Mouse (Mus musculus) liver, embryonic 12.5 days (tissue): Measurements from ENCODE around the gene Supt5. TPM values are rescaled to one million over a fixed set of nuclear protein-coding genes. Genes with fewer than 3 reads are reported as not detected.

ENCODE experiments used
- polyA plus RNA-seq: library from polyadenylated mRNA; unstranded; fragments of >200 nt; fragmentation: Nextera tagmentation; extraction: Ambion mirVana; gene quantifications from 2 replicates; pipeline ENCODE4 v1.2.1, GENCODE M21; 2016

Gene Supt5
- polyA plus RNA-seq, 1 experiment from 2014 or later, result 54.0 TPM

Other genes with a start within 250 kb of the Supt5 start
- 0.01 TPM in 1 of 2 replicates, not detected in the other for gene 9530053A07Rik, start 209.3 kb downstream of the Supt5 start, polyA plus RNA-seq
- 150 and 152 TPM in 2 replicates for gene Fbl, start 169.0 kb downstream of the Supt5 start, polyA plus RNA-seq
- 2.8 and 3.1 TPM in 2 replicates for gene Dyrk1b, start 159.3 kb downstream of the Supt5 start, polyA plus RNA-seq
- 4.6 and 5.4 TPM in 2 replicates for gene Eid2, start 70.9 kb downstream of the Supt5 start, polyA plus RNA-seq
- 3.6 and 3.7 TPM in 2 replicates for gene Eid2b, start 61.0 kb downstream of the Supt5 start, polyA plus RNA-seq
- gene Selenov, start 47.6 kb downstream of the Supt5 start, polyA plus RNA-seq, result not detected in 2 replicates
- 0.10 and 0.31 TPM in 2 replicates for gene Dll3, start 36.5 kb downstream of the Supt5 start, polyA plus RNA-seq
- 137 and 146 TPM in 2 replicates for gene Timm50, start 26.7 kb downstream of the Supt5 start, polyA plus RNA-seq
- 986 and 994 TPM in 2 replicates for gene Rps16, start 11.9 kb upstream of the Supt5 start, polyA plus RNA-seq
- 13.7 and 14.4 TPM in 2 replicates for gene Plekhg2, start 33.9 kb upstream of the Supt5 start, polyA plus RNA-seq
- gene Zfp36, start 41.5 kb upstream of the Supt5 start, polyA plus RNA-seq, result 7.4 and 7.5 TPM in 2 replicates
- 35.1 and 36.8 TPM in 2 replicates for gene Med29, start 54.0 kb upstream of the Supt5 start, polyA plus RNA-seq
- gene Paf1, start 54.2 kb upstream of the Supt5 start, polyA plus RNA-seq, result 36.5 and 42.4 TPM in 2 replicates
- 41.0 and 41.3 TPM in 2 replicates for gene Gmfg, start 98.7 kb upstream of the Supt5 start, polyA plus RNA-seq
- gene Lrfn1, start 113.2 kb upstream of the Supt5 start, polyA plus RNA-seq, result 1.3 and 1.5 TPM in 2 replicates
- gene Ifnl2, start 171.7 kb upstream of the Supt5 start, polyA plus RNA-seq, result not detected in 2 replicates
- not detected in 2 replicates for gene Ifnl3, start 184.1 kb upstream of the Supt5 start, polyA plus RNA-seq
- not detected in 2 replicates for gene Sycn, start 202.1 kb upstream of the Supt5 start, polyA plus RNA-seq
- gene Nccrp1, start 208.5 kb upstream of the Supt5 start, polyA plus RNA-seq, result not detected in 2 replicates